Mouse (Mus musculus) bone marrow, adult 2 months (tissue): ENCODE results near the gene Gm12216. TPM values are rescaled to one million over a fixed set of nuclear protein-coding genes. Genes with fewer than 3 reads are reported as not detected.

Source experiments
- H3K27ac ChIP-seq: fragments of 200-500 bp; 2 replicates; pipeline ENCODE4 v1.5.1; 2012; ENCODE audit warnings: low read depth, mild to moderate bottlenecking, control low read depth, inconsistent platforms, low read length; ENCODE audit not compliant: control insufficient read depth, poor library complexity, insufficient read depth
- H3K4me1 ChIP-seq: fragments of 200-500 bp; 2 replicates; pipeline ENCODE4 v1.6.1; 2011; ENCODE audit warnings: low read length; ENCODE audit not compliant: control insufficient read depth, insufficient read depth
- H3K4me3 ChIP-seq: fragments of 200-500 bp; replicated peaks from 2 replicates; pipeline ENCODE3; 2011; ENCODE audit warnings: mild to moderate bottlenecking, low read depth, low read length, control low read depth; ENCODE audit not compliant: control insufficient read depth
- CTCF ChIP-seq: fragments of 200-500 bp; IDR thresholded peaks from 2 replicates; pipeline ENCODE4 v1.5.1; 2011; ENCODE audit warnings: low read length, control low read depth; ENCODE audit not compliant: control insufficient read depth, insufficient read depth
- POLR2A ChIP-seq: fragments of 200-500 bp; IDR thresholded peaks from 2 replicates; pipeline ENCODE4 v1.6.1; 2011; ENCODE audit warnings: low read depth, mild to moderate bottlenecking, control low read depth, low read length, borderline replicate concordance; ENCODE audit not compliant: control insufficient read depth
- WGBS: fragments of 180-500 bp; shearing (Covaris S2); methylation state at CpG from one replicate; pipeline ENCODE4 v1.1.7; 2018; 5-methylcytosine and 5-hydroxymethylcytosine counted together
- polyA plus RNA-seq: library from polyadenylated mRNA; stranded (reverse); fragments of >200 nt; gene quantifications from 2 replicates; pipeline ENCODE4 v1.2.4, GENCODE M21; 2011; ENCODE audit warnings: low replicate concordance; ENCODE audit not compliant: missing spikeins, insufficient read depth, insufficient read length

Gm12216 gene
- polyA plus RNA-seq, 1 experiment = 7.8 TPM

DNA sequence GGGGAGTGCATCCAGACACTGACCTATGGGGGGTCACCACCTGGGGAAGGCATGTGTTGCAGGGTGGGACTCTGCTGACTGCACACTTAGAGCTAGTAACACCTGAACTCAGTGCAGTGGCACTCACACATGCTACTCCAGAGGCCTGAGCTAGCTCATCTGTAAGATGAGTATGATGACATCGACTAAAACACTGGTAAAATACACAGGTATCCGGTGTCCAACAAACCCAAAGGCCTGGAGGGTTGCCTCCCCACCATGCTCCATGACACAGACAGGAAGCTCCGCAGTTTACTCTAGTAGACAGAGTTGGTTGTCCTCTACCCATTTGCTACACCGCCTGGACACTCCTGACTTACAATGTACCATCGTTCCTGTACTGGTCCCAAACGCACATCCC, 39.5 kb downstream of the Gm12216 start:
- Histone ChIP-seq H3K4me1 (peaks cover 1% of the 10 kb centered on the region; the same call in 1 of the 2 replicates), H3K4me3 (no peak overlapping the region), H3K27ac (no peak overlapping the region)
- no peak for TF ChIP-seq POLR2A
- no peak for TF ChIP-seq CTCF
- 84% methylated on average over 6 of the region's 6 CpGs for whole genome bisulfite sequencing

DNA sequence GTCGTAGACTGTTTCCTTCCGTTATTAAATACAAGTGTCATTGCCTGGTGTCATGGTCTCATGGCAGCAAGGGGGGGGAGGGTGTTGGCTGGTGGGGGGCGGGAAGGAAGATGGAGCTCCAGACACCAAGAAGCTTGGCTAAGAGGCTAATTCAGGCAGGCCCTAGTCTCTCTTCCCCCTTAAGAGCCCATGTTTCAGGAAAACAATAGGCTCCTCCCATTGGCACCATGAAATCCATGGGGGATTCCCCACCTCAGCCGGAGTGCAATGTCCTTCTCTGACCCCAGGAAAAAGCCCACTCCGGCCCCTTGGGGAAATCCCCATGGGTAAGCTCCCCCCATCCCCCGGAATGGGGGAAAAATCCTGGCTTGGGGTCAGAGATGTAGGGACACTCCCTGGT, 40.3 kb downstream of the Gm12216 start:
- Histone ChIP-seq H3K27ac (no peak overlapping the region), H3K4me1 (peaks cover 1% of the 10 kb centered on the region; the same call in 1 of the 2 replicates), H3K4me3 (no peak overlapping the region)
- whole genome bisulfite sequencing = 59% methylated on average over 6 of the region's 6 CpGs
- TF ChIP-seq POLR2A (no peak), CTCF (no peak)

DNA sequence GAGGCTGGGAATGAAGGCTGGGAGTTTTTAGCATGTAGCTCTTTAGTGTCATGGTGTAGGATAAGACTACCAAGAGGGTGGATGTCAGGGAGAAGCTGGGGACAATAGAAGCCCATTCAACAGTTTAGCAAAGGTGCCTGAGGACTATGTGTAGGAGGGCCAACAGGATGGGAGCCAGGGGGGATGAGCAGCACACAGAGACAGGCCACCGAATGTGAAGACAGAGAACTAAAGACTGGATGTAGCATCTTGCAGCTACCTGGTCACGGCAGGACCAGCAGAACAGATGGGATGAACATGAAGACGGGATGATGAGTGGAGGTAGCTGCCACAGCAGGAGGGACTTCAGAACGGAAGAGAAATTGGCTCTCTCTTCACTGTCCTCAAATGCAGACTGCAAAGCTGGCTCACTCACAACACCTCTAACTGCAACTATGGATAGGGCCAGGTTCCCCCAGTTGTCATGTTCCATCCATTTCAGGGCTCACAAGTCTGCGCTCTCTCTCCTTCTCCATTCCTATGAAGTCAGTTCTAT, 42.1 kb downstream of the Gm12216 start:
- 93% methylated on average over 5 of the region's 5 CpGs for WGBS
- H3K27ac ChIP-seq = no peak overlapping the region
- TF ChIP-seq CTCF (no peak), POLR2A (no peak)
- H3K4me3 ChIP-seq = no peak overlapping the region
- peaks cover 1% of the 10 kb centered on the region; the same call in 1 of the 2 replicates for H3K4me1 ChIP-seq

DNA sequence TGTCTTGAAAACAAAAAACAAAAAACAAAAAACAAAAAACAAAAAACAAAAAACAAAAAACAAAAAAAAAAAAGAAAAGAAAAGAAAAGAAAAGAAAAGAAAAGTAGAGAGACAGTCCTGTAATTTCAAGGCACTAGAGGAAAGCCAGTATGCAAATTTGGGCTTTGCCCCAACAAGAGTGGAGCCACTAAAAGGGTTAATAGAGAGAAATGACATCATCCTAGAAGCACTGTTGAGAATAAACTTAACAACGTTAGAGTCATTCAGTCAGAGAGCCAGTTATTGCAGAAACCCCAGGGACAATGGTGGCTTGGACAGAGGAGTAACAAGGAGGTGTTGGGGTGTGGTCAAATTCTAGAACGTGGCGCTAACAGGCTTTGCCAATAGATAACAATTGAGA, 44.2 kb downstream of the Gm12216 start:
- no peak overlapping the region for H3K4me3 ChIP-seq
- peaks cover 2% of the 10 kb centered on the region for H3K4me1 ChIP-seq
- WGBS = 52% methylated on average over 3 of the region's 3 CpGs
- TF ChIP-seq POLR2A = no peak
- no peak for TF ChIP-seq CTCF
- no peak overlapping the region for H3K27ac ChIP-seq

DNA sequence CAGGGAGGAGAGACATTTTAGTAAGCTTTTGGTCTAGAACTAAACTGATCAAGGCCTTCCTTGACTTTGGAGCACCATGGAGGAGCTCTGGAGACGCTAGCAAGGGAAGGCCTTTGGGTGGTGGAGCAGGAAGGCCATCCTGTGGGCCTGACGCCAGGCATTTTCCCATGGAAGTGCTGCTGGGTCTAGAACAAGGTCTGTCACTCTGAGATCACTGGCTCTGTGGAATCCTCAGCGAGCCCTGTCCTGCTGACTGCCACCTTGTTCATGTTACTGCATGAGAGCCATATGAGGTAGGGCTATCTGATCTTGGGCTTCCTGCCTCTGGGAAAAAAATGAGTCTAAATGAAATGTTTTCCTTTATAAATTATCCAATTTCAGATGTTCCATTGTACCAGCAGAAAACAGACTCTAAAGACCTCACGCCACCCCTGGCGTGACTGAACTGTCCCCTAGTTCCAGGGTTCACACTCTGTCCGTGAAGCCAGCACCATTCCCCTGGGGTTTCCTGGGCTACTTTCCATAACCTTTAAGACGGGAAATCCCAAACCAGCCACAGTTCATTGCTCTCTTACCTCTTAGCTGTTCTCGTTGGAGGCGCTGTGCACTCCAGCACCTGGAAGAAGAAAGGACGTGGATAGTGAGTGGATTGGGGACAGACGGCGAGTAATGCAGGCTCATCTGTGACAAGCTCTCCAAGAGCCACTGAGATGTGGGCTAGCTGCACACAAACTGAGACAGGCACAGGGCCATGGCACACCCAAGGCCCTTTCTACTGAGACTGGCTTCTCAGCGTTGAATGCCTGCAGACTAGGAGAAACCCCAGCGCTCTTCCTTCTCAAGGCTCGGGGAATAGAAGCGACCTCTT, 45.8 kb downstream of the Gm12216 start:
- WGBS = 84% methylated on average over 16 of the region's 16 CpGs
- TF ChIP-seq CTCF = no peak
- TF ChIP-seq POLR2A = no peak
- peaks cover 2% of the 10 kb centered on the region for H3K4me1 ChIP-seq
- H3K27ac ChIP-seq = no peak overlapping the region
- H3K4me3 ChIP-seq = no peak overlapping the region

DNA sequence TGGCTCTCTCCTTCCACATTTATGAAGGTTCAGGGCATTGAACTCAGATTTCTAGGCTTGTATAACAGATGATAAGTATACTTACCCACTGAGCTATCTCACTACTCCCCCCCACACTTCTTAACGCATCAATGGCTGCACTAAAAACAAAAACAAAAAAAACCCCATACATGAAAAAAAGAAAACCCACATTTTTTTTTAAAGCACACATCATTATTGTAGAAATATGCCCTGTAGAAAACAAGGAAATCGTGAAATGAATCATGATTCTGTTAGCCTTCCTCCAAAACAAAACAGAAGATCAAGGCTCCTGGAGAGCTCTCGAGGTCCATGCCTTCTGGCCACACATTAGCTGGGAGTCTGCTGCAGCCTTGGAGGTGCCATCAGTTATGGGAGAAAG, 47.7 kb downstream of the Gm12216 start:
- WGBS = 69% methylated on average over 3 of the region's 3 CpGs
- no peak overlapping the region for H3K4me3 ChIP-seq
- H3K27ac ChIP-seq = no peak overlapping the region
- H3K4me1 ChIP-seq = peaks cover 3% of the 10 kb centered on the region
- TF ChIP-seq CTCF (no peak), POLR2A (no peak)

DNA sequence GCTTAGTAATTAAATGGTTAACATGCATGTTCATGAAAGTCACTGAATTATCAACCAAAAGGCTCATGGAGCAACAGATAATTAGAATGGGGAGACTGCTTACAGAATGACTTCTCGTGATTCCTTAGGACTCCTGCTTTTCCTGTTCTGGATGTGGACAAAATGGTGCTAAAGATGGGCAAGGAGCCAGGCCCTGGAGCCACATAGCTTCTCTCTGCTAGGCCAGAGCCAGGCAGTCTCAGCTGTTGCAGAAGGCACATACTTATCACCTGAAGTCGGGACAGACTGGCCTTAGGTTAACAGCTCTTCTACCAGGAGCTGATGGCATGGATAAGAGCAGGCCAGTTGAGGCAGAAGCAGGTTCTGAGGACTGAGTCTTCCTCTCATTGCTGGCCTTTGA, 48.3 kb downstream of the Gm12216 start:
- WGBS = 62% methylated on average over 2 of the region's 2 CpGs
- Histone ChIP-seq H3K27ac (no peak overlapping the region), H3K4me3 (no peak overlapping the region), H3K4me1 (peaks cover 4% of the 10 kb centered on the region)
- TF ChIP-seq CTCF = no peak
- no peak for TF ChIP-seq POLR2A

DNA sequence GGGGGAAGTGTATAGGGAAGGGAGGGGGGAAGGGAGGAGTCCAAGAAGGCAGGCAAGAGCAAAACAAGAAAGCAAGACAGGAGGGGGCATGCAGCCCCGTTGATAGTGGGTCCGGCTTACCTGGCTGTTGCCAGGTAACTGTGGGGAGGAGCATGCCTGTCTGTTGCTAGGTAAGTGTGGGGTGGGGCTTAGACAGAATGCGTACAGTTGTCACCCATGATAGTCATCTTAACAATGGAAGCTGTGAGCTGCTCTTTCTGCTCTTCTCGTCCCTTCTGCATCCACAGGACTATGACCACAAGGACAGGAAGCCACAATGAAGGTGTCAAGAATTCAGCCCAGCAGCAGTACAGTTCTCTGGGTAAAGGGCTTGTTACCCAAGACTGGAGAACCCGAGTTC, 48.9 kb downstream of the Gm12216 start:
- peaks cover 4% of the 10 kb centered on the region for H3K4me1 ChIP-seq
- TF ChIP-seq CTCF = no peak
- H3K4me3 ChIP-seq = no peak overlapping the region
- 33% methylated on average over 5 of the region's 5 CpGs for WGBS
- no peak overlapping the region for H3K27ac ChIP-seq
